Mouse (Mus musculus): Measurements from ENCODE around the gene Kcna7. TPM values are rescaled to one million over a fixed set of nuclear protein-coding genes. Genes with fewer than 3 reads are reported as not detected.

Kcna7 gene
- polyA plus RNA-seq, 1 experiment from 2014 or later = 0.19 TPM

GRCm38 (mm10) chr7:45457204-45458060 lies 52.0 kb downstream of the Kcna7 start:
- Histone ChIP-seq H3K9me3 (no peaks in the 10 kb centered on the region), H3K27me3 (replicated peaks) (no peaks in the 10 kb centered on the region), H3K36me3 (peaks cover 17% of the 10 kb centered on the region), H3K4me1 (replicated peaks) (peaks cover 32% of the 10 kb centered on the region), H3K4me2 (replicated peaks) (peak overlapping the region; percentile 75), H3K9ac (peak overlapping the region; percentile 75), H3K27ac (peak overlapping the region; percentile 79), H3K4me3 (replicated peaks) (peak overlapping the region; percentile 73)
- ATAC-seq = peak; percentile 23
- WGBS = 47% methylated on average over 10 of the region's 10 CpGs

DNA sequence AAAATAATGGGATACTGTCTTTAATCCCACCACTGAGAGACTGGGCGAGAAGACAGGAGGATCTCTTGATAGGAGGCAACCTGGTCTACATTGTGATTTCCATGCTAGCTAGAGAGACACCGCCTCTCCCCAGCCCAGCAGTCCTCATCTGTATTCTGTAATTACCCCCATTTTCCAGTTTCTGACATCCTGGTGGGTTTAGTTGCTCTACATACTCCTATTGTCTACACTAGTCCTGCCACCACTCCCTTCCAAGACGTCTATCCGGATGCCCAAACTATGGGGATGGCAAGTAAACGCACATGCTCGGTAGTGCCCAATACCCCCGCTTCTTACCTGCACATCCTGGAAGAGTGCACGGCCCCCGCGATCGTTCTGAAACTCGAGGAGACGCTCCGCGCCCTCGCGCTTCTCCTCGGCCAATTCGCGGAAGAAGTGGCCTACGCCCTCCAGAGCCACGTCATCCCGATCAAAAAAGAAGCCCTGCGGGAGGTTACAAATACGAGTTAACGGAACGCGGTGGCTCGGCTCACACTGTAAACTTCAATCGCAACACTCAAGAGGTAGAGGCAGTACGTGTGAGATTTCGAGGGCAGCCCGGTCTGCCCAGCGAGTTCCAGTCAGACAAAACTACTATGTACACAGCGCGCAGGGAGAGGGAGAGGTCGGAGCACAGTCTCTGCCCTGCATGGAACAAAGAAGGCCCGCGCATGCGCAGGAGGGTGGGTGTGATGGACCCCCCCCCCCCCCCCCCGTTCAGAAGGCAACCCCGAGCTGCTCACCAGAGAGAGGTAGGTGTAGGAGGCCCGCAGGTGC lies 53.5 kb downstream of the Kcna7 start:
- Histone ChIP-seq H3K9ac (peak overlapping the region; percentile 75), H3K27me3 (replicated peaks) (no peaks in the 10 kb centered on the region), H3K9me3 (no peaks in the 10 kb centered on the region), H3K4me2 (replicated peaks) (peak overlapping the region; percentile 75), H3K4me1 (replicated peaks) (peaks cover 32% of the 10 kb centered on the region), H3K36me3 (peaks cover 23% of the 10 kb centered on the region), H3K4me3 (replicated peaks) (peak overlapping the region; percentile 73), H3K27ac (peak overlapping the region; percentile 79)
- 1% methylated on average over 41 of the region's 43 CpGs for WGBS
- ATAC-seq = peak; percentile 66

Other genes with a start within 250 kb of the Kcna7 start
- 0.13 and 0.15 TPM in 2 replicates for gene Slc17a7, start 241.7 kb upstream of the Kcna7 start, polyA plus RNA-seq (2015; fragmentation: Nextera tagmentation; extraction: Ambion mirVana)
- not detected in 2 replicates for gene Gfy, start 226.1 kb upstream of the Kcna7 start, polyA plus RNA-seq (2015; fragmentation: Nextera tagmentation; extraction: Ambion mirVana)
- gene Pth2, start 224.7 kb upstream of the Kcna7 start, polyA plus RNA-seq (2015; fragmentation: Nextera tagmentation; extraction: Ambion mirVana) = not detected in 2 replicates
- gene Ccdc155, start 200.8 kb upstream of the Kcna7 start, polyA plus RNA-seq (2015; fragmentation: Nextera tagmentation; extraction: Ambion mirVana) = 0.61 and 0.69 TPM in 2 replicates
- 1.0 and 1.1 TPM in 2 replicates for gene Dkkl1, start 193.5 kb upstream of the Kcna7 start, polyA plus RNA-seq (2015; fragmentation: Nextera tagmentation; extraction: Ambion mirVana)
- 93.2 and 97.0 TPM in 2 replicates for gene Tead2, start 189.9 kb upstream of the Kcna7 start, polyA plus RNA-seq (2015; fragmentation: Nextera tagmentation; extraction: Ambion mirVana)
- 3.5 and 3.6 TPM in 2 replicates for gene Cd37, start 166.5 kb upstream of the Kcna7 start, polyA plus RNA-seq (2015; fragmentation: Nextera tagmentation; extraction: Ambion mirVana)
- not detected in 2 replicates for gene Slc6a16, start 164.6 kb upstream of the Kcna7 start, polyA plus RNA-seq (2015; fragmentation: Nextera tagmentation; extraction: Ambion mirVana)
- gene Slc6a21, start 128.1 kb upstream of the Kcna7 start, polyA plus RNA-seq (2015; fragmentation: Nextera tagmentation; extraction: Ambion mirVana) = not detected in 2 replicates
- 20.4 and 29.1 TPM in 2 replicates for gene Trpm4, start 71.9 kb upstream of the Kcna7 start, polyA plus RNA-seq (2015; fragmentation: Nextera tagmentation; extraction: Ambion mirVana)
- gene Hrc, start 70.4 kb upstream of the Kcna7 start, polyA plus RNA-seq (2015; fragmentation: Nextera tagmentation; extraction: Ambion mirVana) = 0.97 and 1.2 TPM in 2 replicates
- 5.6 and 6.9 TPM in 2 replicates for gene Ppfia3, start 38.6 kb upstream of the Kcna7 start, polyA plus RNA-seq (2015; fragmentation: Nextera tagmentation; extraction: Ambion mirVana)
- 1.9 and 2.4 TPM in 2 replicates for gene Lin7b, start 35.1 kb upstream of the Kcna7 start, polyA plus RNA-seq (2015; fragmentation: Nextera tagmentation; extraction: Ambion mirVana)
- gene Snrnp70, start 9.9 kb upstream of the Kcna7 start, polyA plus RNA-seq (2015; fragmentation: Nextera tagmentation; extraction: Ambion mirVana) = 195 and 200 TPM in 2 replicates
- gene Ntf5, start 8.0 kb downstream of the Kcna7 start, polyA plus RNA-seq (2015; fragmentation: Nextera tagmentation; extraction: Ambion mirVana) = 1.7 and 2.1 TPM in 2 replicates
- gene Lhb, start 15.2 kb downstream of the Kcna7 start, polyA plus RNA-seq (2015; fragmentation: Nextera tagmentation; extraction: Ambion mirVana) = 0.27 and 0.52 TPM in 2 replicates
- 39.6 and 42.4 TPM in 2 replicates for gene Gys1, start 29.2 kb downstream of the Kcna7 start, polyA plus RNA-seq (2015; fragmentation: Nextera tagmentation; extraction: Ambion mirVana)
- 147 and 150 TPM in 2 replicates for gene Ruvbl2, start 32.4 kb downstream of the Kcna7 start, polyA plus RNA-seq (2015; fragmentation: Nextera tagmentation; extraction: Ambion mirVana)
- gene Ftl1, start 54.2 kb downstream of the Kcna7 start, polyA plus RNA-seq (2015; fragmentation: Nextera tagmentation; extraction: Ambion mirVana) = 5,581 and 6,050 TPM in 2 replicates
- gene Bax, start 61.2 kb downstream of the Kcna7 start, polyA plus RNA-seq (2015; fragmentation: Nextera tagmentation; extraction: Ambion mirVana) = 181 and 185 TPM in 2 replicates
- gene Tulp2, start 76.2 kb downstream of the Kcna7 start, polyA plus RNA-seq (2015; fragmentation: Nextera tagmentation; extraction: Ambion mirVana) = 1.8 and 1.9 TPM in 2 replicates
- not detected in 2 replicates for gene Gm45808, start 81.2 kb downstream of the Kcna7 start, polyA plus RNA-seq (2015; fragmentation: Nextera tagmentation; extraction: Ambion mirVana)
- gene Dhdh, start 83.2 kb downstream of the Kcna7 start, polyA plus RNA-seq (2015; fragmentation: Nextera tagmentation; extraction: Ambion mirVana) = 2.6 and 2.7 TPM in 2 replicates
- 209 and 229 TPM in 2 replicates for gene Nucb1, start 104.8 kb downstream of the Kcna7 start, polyA plus RNA-seq (2015; fragmentation: Nextera tagmentation; extraction: Ambion mirVana)
- gene Ppp1r15a, start 120.6 kb downstream of the Kcna7 start, polyA plus RNA-seq (2015; fragmentation: Nextera tagmentation; extraction: Ambion mirVana) = 16.5 and 17.0 TPM in 2 replicates
- 0.83 and 1.5 TPM in 2 replicates for gene Plekha4, start 120.7 kb downstream of the Kcna7 start, polyA plus RNA-seq (2015; fragmentation: Nextera tagmentation; extraction: Ambion mirVana)
- 2.1 and 2.8 TPM in 2 replicates for gene Hsd17b14, start 149.2 kb downstream of the Kcna7 start, polyA plus RNA-seq (2015; fragmentation: Nextera tagmentation; extraction: Ambion mirVana)
- 59.5 and 67.6 TPM in 2 replicates for gene Bcat2, start 164.5 kb downstream of the Kcna7 start, polyA plus RNA-seq (2015; fragmentation: Nextera tagmentation; extraction: Ambion mirVana)
- 0.18 and 0.30 TPM in 2 replicates for gene Fgf21, start 209.8 kb downstream of the Kcna7 start, polyA plus RNA-seq (2015; fragmentation: Nextera tagmentation; extraction: Ambion mirVana)
- 0.38 and 0.73 TPM in 2 replicates for gene Fut1, start 211.6 kb downstream of the Kcna7 start, polyA plus RNA-seq (2015; fragmentation: Nextera tagmentation; extraction: Ambion mirVana)
- 0.13 TPM in 1 of 2 replicates, not detected in the other for gene Izumo1, start 216.2 kb downstream of the Kcna7 start, polyA plus RNA-seq (2015; fragmentation: Nextera tagmentation; extraction: Ambion mirVana)
- 9.8 and 9.9 TPM in 2 replicates for gene Rasip1, start 221.8 kb downstream of the Kcna7 start, polyA plus RNA-seq (2015; fragmentation: Nextera tagmentation; extraction: Ambion mirVana)
- gene Mamstr, start 234.3 kb downstream of the Kcna7 start, polyA plus RNA-seq (2015; fragmentation: Nextera tagmentation; extraction: Ambion mirVana) = 5.2 and 7.3 TPM in 2 replicates

Data from intestine, embryonic 15.5 days (tissue).